Mouse (Mus musculus): ENCODE results near the gene Ccr2.

DNA sequence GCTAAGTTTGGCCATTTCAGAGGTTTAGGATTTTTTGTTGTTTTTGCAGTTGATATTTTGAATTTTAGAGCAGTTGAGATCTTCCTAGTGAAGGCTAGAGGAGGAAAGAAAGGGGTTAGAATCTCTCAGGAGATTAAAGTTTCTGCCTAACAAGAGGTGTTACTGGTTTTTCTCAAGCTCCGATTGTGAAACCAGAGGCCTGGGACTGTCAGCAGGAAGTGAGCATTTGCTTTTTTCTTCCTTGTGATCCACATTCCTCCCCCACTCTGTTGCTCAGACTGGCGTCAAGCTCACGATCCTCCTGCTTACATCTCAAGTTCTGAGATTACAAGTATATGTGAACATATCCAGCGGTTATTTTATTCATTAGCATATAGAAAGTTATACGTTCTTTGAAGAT lies 24.6 kb downstream of the Ccr2 start:
- TF ChIP-seq CTCF (IDR thresholded peaks at IDR 0.05; ENCODE audit: low read depth, low read length) (no peak), POLR2A (IDR thresholded peaks at IDR 0.05; ENCODE audit: borderline replicate concordance, low read depth, low read length) (no peak)
